Mouse (Mus musculus) kidney, adult 2 months (tissue): ENCODE results near the gene Gfod1.

ENCODE experiments used
- CTCF ChIP-seq: fragments of 200-500 bp; conservative IDR thresholded peaks from 2 replicates; pipeline ENCODE4 v1.5.1; 2011; ENCODE audit warnings: low read depth, mild to moderate bottlenecking, control low read depth, low read length, moderate library complexity, mixed read lengths; ENCODE audit not compliant: insufficient read depth, insufficient read length
- POLR2A ChIP-seq: fragments of 200-500 bp; IDR thresholded peaks from one replicate; pipeline ENCODE4 v1.6.1; 2011; ENCODE audit warnings: low read depth, low read length, control low read depth

DNA sequence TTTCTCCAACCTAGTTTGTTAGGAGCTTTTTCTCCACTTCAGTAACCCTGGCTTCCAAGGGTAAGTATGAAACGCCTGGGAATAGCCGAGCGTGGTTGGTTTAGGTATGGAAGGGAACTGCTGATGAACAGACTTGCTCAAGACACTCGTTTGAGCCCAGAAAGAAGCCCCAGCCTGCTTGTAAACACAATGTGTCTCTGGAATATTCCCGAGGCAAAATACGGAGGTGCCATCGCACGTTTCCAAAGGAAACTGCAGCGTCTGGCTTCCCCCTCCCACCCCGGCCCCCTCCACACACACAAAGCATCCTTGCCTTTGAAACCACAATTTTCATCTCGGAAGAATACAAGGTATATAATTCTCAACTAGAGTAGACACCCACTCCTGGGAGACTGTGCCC, 1.7 kb downstream of the Gfod1 start:
- TF ChIP-seq CTCF (no peak), POLR2A (no peak)
